Mouse (Mus musculus) erythroid progenitor cell, adult 5-6 weeks (primary cell): ENCODE results near the gene Igsf21. TPM values are rescaled to one million over a fixed set of nuclear protein-coding genes. Genes with fewer than 3 reads are reported as not detected.

Source experiments
- ATAC-seq: replicated peaks from 2 replicates; pipeline ENCODE4 v1.8.0; 2016; ENCODE audit warnings: moderate number of reproducible peaks, mild to moderate bottlenecking, moderate TSS enrichment, inconsistent platforms; ENCODE audit not compliant: poor library complexity, low FRiP score, severe bottlenecking
- total RNA-seq, 2 experiments: library from RNA; stranded (forward) in 1 of 2; stranded (reverse) in 1 of 2; fragments of 150-400 nt in 1 of 2; fragments of 186-747, 209-891 nt in 1 of 2; gene quantifications; 2 replicates each; pipeline versions ENCODE4 v1.2.3 to v1.2.4; 2015 to 2017; ENCODE audit warnings: low replicate concordance in 2 of 2

Gene Igsf21
- total RNA-seq, 2 experiments from 2014 or later = not detected

- no peak for ATAC-seq
Measured at GRCm38 (mm10) chr4:140108871-140109625, 137.5 kb downstream of the Igsf21 start.

DNA sequence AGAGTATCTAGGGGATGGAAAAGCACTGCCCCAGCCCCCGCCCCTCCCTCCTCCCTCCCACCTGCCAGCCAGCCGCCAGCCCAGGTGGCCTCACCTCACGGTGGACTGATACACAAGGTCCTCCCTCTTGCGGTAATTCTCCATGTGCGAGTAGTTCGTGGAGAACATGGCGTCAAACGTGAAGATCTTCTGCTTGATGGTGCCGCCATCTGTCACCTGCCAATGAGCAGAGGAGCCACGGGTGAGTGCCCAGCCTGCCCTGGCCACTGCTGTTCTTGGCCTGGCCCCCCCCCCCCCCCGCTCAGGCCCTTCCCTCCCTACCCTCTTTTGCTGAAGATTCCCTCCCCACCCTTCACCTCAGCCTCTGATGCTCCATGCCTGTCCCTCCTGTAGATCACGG lies 139.4 kb downstream of the Igsf21 start:
- ATAC-seq = no peak

DNA sequence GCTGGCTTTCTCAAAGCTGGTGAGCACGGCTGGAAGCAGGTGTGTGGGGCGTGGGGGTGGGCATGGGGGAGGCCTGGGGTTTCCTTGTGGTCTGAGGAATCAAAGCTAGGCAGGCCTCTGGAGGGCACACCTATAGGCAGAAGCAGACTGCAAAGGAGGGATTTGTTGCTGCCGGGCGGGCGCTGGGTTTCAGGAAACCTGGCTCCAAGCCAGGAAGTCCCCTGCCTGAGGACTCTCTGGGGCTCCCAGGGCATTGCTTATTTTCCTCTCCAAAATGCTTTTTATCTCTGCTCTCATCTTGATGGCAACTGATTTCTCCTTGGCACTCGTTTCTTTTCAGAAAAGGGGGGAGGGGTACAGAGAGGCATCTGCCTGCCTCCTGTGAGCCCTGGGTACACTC lies 141.8 kb downstream of the Igsf21 start:
- no peak for ATAC-seq

DNA sequence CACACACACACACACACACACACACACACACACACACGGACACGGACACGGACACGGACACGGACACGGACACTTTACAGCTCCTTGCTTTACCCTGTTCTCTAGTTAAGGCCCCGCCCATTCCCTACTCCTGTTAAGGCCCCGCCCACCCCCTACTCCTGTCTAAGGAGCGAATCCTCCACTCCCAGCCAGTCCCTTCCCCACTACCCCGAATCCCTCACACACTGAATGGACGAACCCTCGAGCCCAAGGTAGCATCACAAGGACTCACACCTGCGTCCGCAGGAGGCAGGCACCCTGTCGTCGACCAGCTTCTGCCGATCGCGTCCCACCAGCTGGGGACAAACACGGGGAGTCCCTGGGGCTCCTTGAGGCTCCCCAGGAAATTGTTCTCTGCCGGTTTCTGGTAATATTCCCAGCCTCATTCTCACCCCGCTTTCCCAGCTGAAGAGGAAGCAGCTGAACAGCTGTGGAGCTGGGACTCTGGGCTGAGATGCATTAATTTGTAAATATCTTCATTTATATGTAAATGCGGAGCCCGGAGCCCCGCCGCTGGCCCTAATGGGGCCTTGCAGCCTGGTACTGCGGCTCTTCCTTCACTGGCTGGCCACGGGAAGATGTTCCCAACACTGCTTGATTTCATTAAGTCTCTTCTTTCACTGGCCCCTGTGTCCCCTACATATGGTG lies 143.1 kb downstream of the Igsf21 start:
- ATAC-seq = no peak

- no peak for ATAC-seq
Measured at GRCm38 (mm10) chr4:140102581-140103200, 143.9 kb downstream of the Igsf21 start.

- ATAC-seq = no peak
Measured at GRCm38 (mm10) chr4:140101106-140101505, 145.5 kb downstream of the Igsf21 start.

DNA sequence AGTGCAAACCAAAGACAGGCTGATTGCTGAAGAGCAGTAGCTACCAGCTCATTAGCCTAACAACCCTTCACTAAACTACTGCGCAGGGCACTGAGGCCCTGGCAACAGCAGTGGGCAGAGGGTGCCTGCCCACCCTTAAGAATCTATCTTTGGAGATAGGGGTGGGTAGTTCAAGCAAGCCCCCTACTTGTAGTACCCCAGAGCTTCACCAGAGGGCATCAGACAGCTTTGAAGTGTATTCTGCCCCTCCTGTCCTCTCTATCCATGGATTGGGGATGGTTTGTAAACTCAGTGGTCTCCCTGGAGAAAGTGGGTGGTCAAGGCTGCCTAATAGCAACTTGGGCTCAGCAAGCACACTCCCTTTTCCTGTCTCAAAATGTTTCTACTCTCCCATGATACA lies 146.4 kb downstream of the Igsf21 start:
- ATAC-seq = no peak

GRCm38 (mm10) chr4:140096283-140096682 lies 150.3 kb downstream of the Igsf21 start:
- ATAC-seq = no peak

DNA sequence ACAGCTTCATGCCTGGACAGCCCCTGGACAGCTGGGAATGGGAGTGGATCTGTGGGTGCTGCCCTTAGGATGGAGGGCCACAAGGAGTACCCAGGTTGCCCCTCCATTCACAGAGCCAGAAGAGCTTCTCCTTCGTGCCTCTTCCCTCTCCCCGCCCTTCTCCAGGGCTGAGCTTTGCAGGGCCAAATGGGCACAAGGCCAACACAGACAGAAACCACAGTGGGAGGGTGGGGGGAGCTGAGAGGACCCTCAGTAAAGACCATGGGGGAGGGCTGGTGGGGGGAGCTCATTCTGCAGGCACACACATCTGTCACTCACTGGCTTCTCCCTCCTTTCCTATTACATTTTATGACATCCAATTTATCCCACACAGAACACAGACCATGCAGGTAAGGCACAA lies 151.7 kb downstream of the Igsf21 start:
- ATAC-seq = no peak

DNA sequence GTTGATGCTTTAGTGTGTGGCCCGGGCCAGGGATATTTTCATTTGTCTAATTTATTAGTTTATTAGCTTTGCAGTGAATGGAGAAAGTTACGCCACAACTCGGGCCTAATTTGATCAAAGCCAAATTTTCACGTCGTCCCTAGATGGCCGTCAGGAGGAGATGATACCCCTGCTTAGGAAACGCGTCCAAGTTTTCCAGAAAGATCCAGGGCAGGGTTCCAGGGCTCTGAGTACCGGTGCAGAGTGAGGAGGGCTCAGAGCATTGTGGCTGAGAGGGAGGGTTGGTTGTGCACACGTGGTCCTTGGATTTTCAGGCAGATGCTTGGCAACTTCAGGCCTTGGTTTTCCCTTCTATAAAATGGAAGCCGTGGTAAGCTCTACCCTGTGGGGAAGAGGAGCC lies 154.2 kb downstream of the Igsf21 start:
- ATAC-seq = no peak

GRCm38 (mm10) chr4:140091693-140092092 lies 154.9 kb downstream of the Igsf21 start:
- no peak for ATAC-seq

DNA sequence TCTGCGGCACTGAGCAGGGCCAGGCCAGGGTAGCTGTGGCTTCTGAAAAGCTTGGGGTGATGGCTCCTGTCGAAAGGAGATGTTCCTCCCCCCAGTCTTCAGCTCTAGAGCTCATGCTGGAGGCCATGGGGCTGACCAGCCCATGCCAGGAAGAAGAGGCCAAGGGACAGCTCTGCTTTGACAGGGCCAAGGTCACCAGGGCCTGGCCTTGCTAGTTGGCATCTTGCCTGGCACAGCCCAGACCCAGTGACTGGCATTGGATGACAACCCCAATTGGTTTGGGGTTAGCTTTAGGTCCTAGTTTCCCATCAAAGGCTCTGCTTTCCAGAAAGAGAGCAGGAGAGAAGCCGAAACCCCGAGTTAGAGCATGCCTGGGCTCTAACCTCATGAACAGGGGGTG lies 156.9 kb downstream of the Igsf21 start:
- no peak for ATAC-seq

DNA sequence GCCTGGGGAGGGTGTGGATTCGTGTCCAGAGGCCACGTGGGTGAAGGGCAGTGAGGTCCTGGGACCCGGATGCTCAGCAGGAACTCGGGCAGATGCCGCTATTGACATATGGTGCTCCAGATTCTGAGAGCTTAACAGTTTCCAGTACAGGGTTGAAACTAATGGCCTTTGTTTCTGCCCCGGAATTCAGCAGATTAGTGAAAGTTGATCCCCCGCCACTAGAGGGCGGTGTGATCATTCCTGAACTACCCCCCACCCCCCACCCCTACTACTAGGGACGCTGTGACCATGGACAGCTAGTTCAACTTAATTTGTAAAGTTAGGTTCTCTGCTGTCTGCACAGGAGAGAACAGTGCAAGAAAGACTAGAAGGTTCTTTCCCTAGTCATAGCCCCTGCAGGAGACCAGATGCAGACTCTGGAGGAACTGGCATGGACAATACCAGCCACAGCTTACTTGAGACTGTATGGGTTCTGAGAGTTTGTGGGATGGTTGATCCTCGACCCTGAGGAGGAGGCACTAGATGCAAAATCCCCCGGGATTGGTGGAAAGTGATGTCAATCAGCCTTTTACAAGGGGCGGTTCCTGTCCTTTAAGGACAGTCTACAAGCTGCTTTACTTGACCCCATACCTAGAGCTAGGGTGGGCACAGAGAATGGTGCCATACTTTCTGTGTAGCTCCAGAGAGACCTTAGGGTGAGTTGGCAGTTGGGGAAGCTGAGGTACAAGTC lies 157.7 kb downstream of the Igsf21 start:
- no peak for ATAC-seq

- no peak for ATAC-seq
Measured at GRCm38 (mm10) chr4:140086192-140086591, 160.4 kb downstream of the Igsf21 start.

- ATAC-seq = no peak
Measured at GRCm38 (mm10) chr4:140084521-140085011, 162.0 kb downstream of the Igsf21 start.

DNA sequence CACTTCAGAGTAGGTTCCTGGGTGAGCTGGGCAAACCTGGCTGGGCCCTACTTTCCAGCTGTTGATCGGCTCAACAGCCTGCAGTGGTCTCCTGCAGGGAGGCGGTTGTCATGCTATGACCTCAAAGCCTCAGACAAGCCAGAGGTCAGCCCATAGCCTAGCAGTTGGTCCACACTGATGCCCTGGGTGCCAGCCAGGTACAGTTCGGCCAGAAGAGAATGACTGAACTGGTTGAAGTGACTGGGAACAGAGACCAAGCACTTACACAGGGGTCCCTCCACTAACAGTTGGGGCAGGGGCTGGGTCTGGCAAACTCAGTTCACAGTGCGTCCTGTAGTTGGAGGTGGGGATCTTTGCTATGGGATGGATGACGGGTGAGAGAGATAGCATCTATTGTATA lies 162.5 kb downstream of the Igsf21 start:
- ATAC-seq = no peak

- ATAC-seq = no peak
Measured at GRCm38 (mm10) chr4:140078416-140078815, 168.2 kb downstream of the Igsf21 start.

- no peak for ATAC-seq
Measured at GRCm38 (mm10) chr4:140077615-140078014, 169.0 kb downstream of the Igsf21 start.

DNA sequence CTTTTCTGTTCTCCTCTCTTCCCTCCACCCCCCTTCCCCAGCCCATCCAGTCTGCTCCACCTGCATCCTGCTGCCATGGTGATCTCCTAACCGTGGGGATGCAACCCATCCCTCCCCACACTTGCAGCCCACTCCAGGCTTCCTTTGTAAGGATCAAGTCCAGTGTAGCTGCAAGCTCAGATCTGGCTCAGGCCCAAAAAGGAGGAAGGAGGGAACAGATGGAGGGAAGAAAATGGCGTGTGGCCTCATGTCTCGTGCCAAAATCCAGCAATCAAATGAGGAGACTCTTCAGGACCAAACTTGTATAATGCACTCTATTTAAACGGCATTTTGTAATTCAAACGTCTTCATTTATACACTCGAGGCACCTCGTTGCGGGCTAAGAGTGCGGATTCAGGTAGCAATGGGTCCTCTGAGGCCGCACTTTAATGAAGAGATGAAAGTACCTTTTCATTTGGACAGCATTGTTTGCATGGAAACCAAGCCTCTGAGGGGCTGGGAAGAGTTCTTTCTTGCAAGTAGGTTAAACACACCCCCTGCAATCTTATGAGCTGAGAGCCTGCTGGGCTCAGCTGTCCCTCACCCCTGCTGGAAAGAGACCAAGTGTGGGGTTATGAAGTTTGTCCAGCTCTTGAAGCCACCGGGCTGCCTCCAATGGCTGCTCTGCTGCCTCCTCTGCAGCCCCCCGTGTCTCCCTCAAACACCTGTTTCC lies 169.6 kb downstream of the Igsf21 start:
- ATAC-seq = no peak

DNA sequence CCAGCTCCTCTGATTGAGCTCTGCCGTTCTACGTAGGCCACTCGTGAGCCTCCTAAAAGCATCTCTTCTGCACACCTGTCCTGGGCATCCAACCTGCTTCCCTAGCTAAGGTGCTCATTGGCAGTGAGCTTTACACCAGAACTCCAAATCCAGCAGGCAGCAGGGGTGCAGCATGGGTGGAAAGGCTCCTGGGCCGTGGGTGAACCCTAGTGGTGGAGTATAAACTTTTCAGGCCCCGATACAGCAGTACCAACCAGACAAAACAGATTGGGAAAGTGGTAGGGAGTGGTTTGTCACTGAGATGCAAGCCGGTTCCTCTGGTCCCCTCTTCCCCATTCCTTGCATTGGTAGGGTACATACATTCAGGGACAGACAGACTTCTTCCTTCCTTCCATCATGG lies 170.2 kb downstream of the Igsf21 start:
- ATAC-seq = no peak
